14 mouse cellular contexts compared by ENCODE assay signal in genomic region chr7:110914531-110914930, GRCm38 (mm10). TPM values are rescaled to one million over a fixed set of nuclear protein-coding genes. Genes with fewer than 3 reads are reported as not detected.
A peak's percentile ranks its signal among the peaks of the same experiment; 100 is the strongest.
DNase-seq lines count a peak whose midpoint lies in the region; ATAC-seq and TF ChIP-seq lines count a peak whose summit lies in the region.
"Had no signal": no experiment of that assay in that cellular context is flagged by ENCODE, and none has a peak within 500 bp of the region (broad histone marks: within the 10 kb centered on the region; RNA-seq: fewer than 3 reads in every experiment).

No protein-coding gene starts in this region.

- H3K4me2 ChIP-seq in liver, embryonic 14.5 days (ENCODE audit: low read depth) = peak overlapping the region; percentile 64
- H3K4me2 ChIP-seq in stomach, postnatal 0 days (replicated peaks; ENCODE audit: low read depth) = no peak overlapping the region
- no peak overlapping the region for H3K4me2 ChIP-seq in forebrain, embryonic 15.5 days (replicated peaks)
- H3K4me2 ChIP-seq: heart, embryonic 15.5 days; hindbrain, embryonic 14.5 days; limb, embryonic 12.5 days; midbrain, embryonic 11.5 days had no signal

- TF ChIP-seq CTCF in liver, embryonic 14.5 days (IDR thresholded peaks at IDR 0.05; ENCODE audit: low read depth) = no peak
- TF ChIP-seq CTCF in stomach, postnatal 0 days (IDR thresholded peaks at IDR 0.05; ENCODE audit: low read depth) = no peak

- H3K4me1 ChIP-seq in erythroblast, embryonic 14.5 days (ENCODE audit: control insufficient read depth) = peaks cover 77% of the 10 kb centered on the region
- H3K4me1 ChIP-seq in liver, embryonic 14.5 days (replicated peaks; ENCODE audit: control insufficient read depth in 2 of 2, insufficient read depth in 2 of 2, low read length in 1 of 2) = peaks cover 35 to 41% of the 10 kb centered on the region in 2 experiments
- H3K4me1 ChIP-seq in stomach, postnatal 0 days (replicated peaks; ENCODE audit: control insufficient read depth, insufficient read depth) = no peaks in the 10 kb centered on the region
- H3K4me1 ChIP-seq in forebrain, embryonic 15.5 days = no peaks in the 10 kb centered on the region
- H3K4me1 ChIP-seq: limb, embryonic 12.5 days had no signal

- no peaks in the 10 kb centered on the region for H3K9me3 ChIP-seq in erythroblast, embryonic 14.5 days (ENCODE audit: control insufficient read depth, low read length)
- no peaks in the 10 kb centered on the region for H3K9me3 ChIP-seq in liver, embryonic 14.5 days (ENCODE audit: control insufficient read depth, low read length)
- H3K9me3 ChIP-seq in stomach, postnatal 0 days (ENCODE audit: control insufficient read depth, low read length) = no peaks in the 10 kb centered on the region
- H3K9me3 ChIP-seq in forebrain, embryonic 15.5 days = no peaks in the 10 kb centered on the region
- H3K9me3 ChIP-seq: heart, embryonic 15.5 days; limb, embryonic 12.5 days had no signal

- peak overlapping the region; percentile 74 for H3K27ac ChIP-seq in liver, embryonic 14.5 days
- no peak overlapping the region for H3K27ac ChIP-seq in stomach, postnatal 0 days (replicated peaks)
- no peak overlapping the region for H3K27ac ChIP-seq in forebrain, embryonic 15.5 days (replicated peaks)
- H3K27ac ChIP-seq: heart, embryonic 15.5 days; hindbrain, embryonic 14.5 days; limb, embryonic 12.5 days had no signal

- DNase-seq in lung, postnatal 25 days (ENCODE audit: low spot score) = peak; percentile 41
- no peak for DNase-seq in lung, postnatal 10 days
- DNase-seq in liver, embryonic 14.5 days (ENCODE audit: low read depth in 3 of 3, low spot score in 3 of 3) = peak; percentile 63 to 80 (median 67)
- no peak for DNase-seq in stomach, postnatal 0 days (ENCODE audit: low spot score)
- no peak for DNase-seq in kidney, adult 8-10 months
- no peak for DNase-seq in MN1 (ENCODE audit: low spot score)
- DNase-seq: adrenal gland, postnatal 10 days had no signal

- H3K27me3 ChIP-seq in erythroblast, embryonic 14.5 days (ENCODE audit: control insufficient read depth) = no peaks in the 10 kb centered on the region
- H3K27me3 ChIP-seq in liver, embryonic 14.5 days (ENCODE audit: control insufficient read depth, insufficient read depth, low read length) = no peaks in the 10 kb centered on the region
- H3K27me3 ChIP-seq in stomach, postnatal 0 days (ENCODE audit: control insufficient read depth, insufficient read depth, low read length) = no peaks in the 10 kb centered on the region
- no peaks in the 10 kb centered on the region for H3K27me3 ChIP-seq in forebrain, embryonic 15.5 days
- H3K27me3 ChIP-seq: heart, embryonic 15.5 days; limb, embryonic 12.5 days had no signal

- TF ChIP-seq EP300 in liver, embryonic 14.5 days (IDR thresholded peaks at IDR 0.05; ENCODE audit: low read depth) = peak; percentile 83
- TF ChIP-seq EP300 in stomach, postnatal 0 days (optimal IDR thresholded peaks at IDR 0.05) = no peak

- H3K4me3 ChIP-seq in erythroblast, embryonic 14.5 days (replicated peaks) = peak overlapping the region; percentile 42
- no peak overlapping the region for H3K4me3 ChIP-seq in liver, embryonic 14.5 days (ENCODE audit: insufficient read depth in 1 of 2, low read depth in 2 of 2, low read length in 2 of 2)
- H3K4me3 ChIP-seq in stomach, postnatal 0 days (ENCODE audit: low read depth, low read length) = no peak overlapping the region
- no peak overlapping the region for H3K4me3 ChIP-seq in forebrain, embryonic 15.5 days
- H3K4me3 ChIP-seq: heart, embryonic 15.5 days; limb, embryonic 12.5 days; myocyte had no signal

- 14% methylated on average over 3 of the region's 3 CpGs for WGBS in liver, embryonic 14.5 days (ENCODE audit: insufficient replicate concordance)
- 58% methylated on average over 3 of the region's 3 CpGs for WGBS in stomach, postnatal 0 days
- WGBS in forebrain, embryonic 15.5 days = 82% methylated on average over 3 of the region's 3 CpGs

- peaks cover 4% of the 10 kb centered on the region for H3K36me3 ChIP-seq in erythroblast, embryonic 14.5 days (ENCODE audit: control insufficient read depth)
- no peaks in the 10 kb centered on the region for H3K36me3 ChIP-seq in liver, embryonic 14.5 days (replicated peaks; ENCODE audit: control insufficient read depth, insufficient read depth, low read depth)
- no peaks in the 10 kb centered on the region for H3K36me3 ChIP-seq in stomach, postnatal 0 days (ENCODE audit: control insufficient read depth, insufficient read depth, low read length)
- no peaks in the 10 kb centered on the region for H3K36me3 ChIP-seq in forebrain, embryonic 15.5 days
- H3K36me3 ChIP-seq: heart, embryonic 15.5 days; limb, embryonic 12.5 days had no signal

- H3K9ac ChIP-seq in liver, embryonic 14.5 days (replicated peaks) = peak overlapping the region; percentile 45
- no peak overlapping the region for H3K9ac ChIP-seq in stomach, postnatal 0 days (ENCODE audit: low read length)
- H3K9ac ChIP-seq in forebrain, embryonic 15.5 days (replicated peaks) = no peak overlapping the region
- H3K9ac ChIP-seq: heart, embryonic 15.5 days; hindbrain, embryonic 14.5 days; limb, embryonic 12.5 days had no signal

- peak; percentile 97 for ATAC-seq in liver, embryonic 14.5 days (ENCODE audit: insufficient read depth)
- ATAC-seq in stomach, postnatal 0 days (ENCODE audit: low FRiP score, low TSS enrichment) = peak; percentile 53; the same call in 1 of the 2 replicates
- ATAC-seq in forebrain, embryonic 15.5 days (replicated peaks) = no peak

RNA-seq across cellular contexts. Expression of gene Lyve1, which starts 51.5 kb away (rescaled TPM):
- 0.01 TPM in 1 of 2 replicates, not detected in the other for polyA plus RNA-seq in erythroblast, embryonic 14.5 days (2012)
- polyA plus RNA-seq in liver, embryonic 14.5 days (2012; rRNA removed) = 18.3 and 24.6 TPM in 2 replicates
- polyA plus RNA-seq in liver, embryonic 14.5 days (2014; fragmentation: Nextera tagmentation; extraction: Ambion mirVana) = 22.2 and 22.7 TPM in 2 replicates
- polyA plus RNA-seq in stomach, postnatal 0 days (2015; fragmentation: Nextera tagmentation; extraction: Ambion mirVana) = 9.2 and 11.5 TPM in 2 replicates
- polyA plus RNA-seq in forebrain, embryonic 15.5 days (2015; fragmentation: Nextera tagmentation; extraction: Ambion mirVana) = 3.5 and 4.1 TPM in 2 replicates
- polyA plus RNA-seq: myocyte had no signal

Comparison
In these comparisons a context has a peak if more than half of its experiments do, and no peak if none do; other contexts are left out.
1. DNase-seq: peak in lung, postnatal 25 days (single experiment) and liver, embryonic 14.5 days (3 of 3); none in lung, postnatal 10 days (single experiment), stomach, postnatal 0 days (single experiment), kidney, adult 8-10 months (0 of 2) and MN1 (single experiment).